In genomic region chr6:99084956-99085355, GRCm38 (mm10) we compare ENCODE assay signal across 14 mouse cellular contexts.
DNase-seq lines count a peak whose midpoint lies in the region; ATAC-seq and TF ChIP-seq lines count a peak whose summit lies in the region.
"Had no signal": no experiment of that assay in that cellular context is flagged by ENCODE, and none has a peak within 500 bp of the region (broad histone marks: within the 10 kb centered on the region; RNA-seq: fewer than 3 reads in every experiment).

No protein-coding gene starts in this region.

- peaks cover 11% of the 10 kb centered on the region for H3K4me1 ChIP-seq in kidney, embryonic 14.5 days (ENCODE audit: control insufficient read depth, insufficient read depth, low read length)
- H3K4me1 ChIP-seq in cerebellum, adult 2 months (ENCODE audit: control insufficient read depth, insufficient read depth, low read length), result peaks cover 12% of the 10 kb centered on the region
- peaks cover 3% of the 10 kb centered on the region; the same call in 1 of the 2 replicates for H3K4me1 ChIP-seq in lung, postnatal 0 days (ENCODE audit: insufficient read depth, low read depth, low read length)

- peak; percentile 11 for DNase-seq in kidney, adult 9 months
- DNase-seq in adrenal gland, adult 2 months, result peak; percentile 78
- peak; percentile 79 to 87 for DNase-seq in cerebellum, adult 2 months
- peak; percentile 70 for DNase-seq in lung, postnatal 0 days (ENCODE audit: low spot score)
- no peak for DNase-seq in thymus, postnatal 10 days (ENCODE audit: low spot score in 2 of 2)
- no peak for DNase-seq in thymus, postnatal 14 days
- no peak for DNase-seq in spleen, adult 12 weeks (ENCODE audit: low spot score)
- DNase-seq: spleen, adult 18-20 months; thymus, adult 18-20 months had no signal

- no peak for TF ChIP-seq CTCF in cerebellum, adult 2 months (IDR thresholded peaks at IDR 0.05; ENCODE audit: borderline replicate concordance, insufficient read depth, low read depth, low read length)
- no peak for TF ChIP-seq CTCF in lung, postnatal 0 days (IDR thresholded peaks at IDR 0.05)

- H3K36me3 ChIP-seq in kidney, embryonic 14.5 days (ENCODE audit: control insufficient read depth, insufficient read depth, low read length), result no peaks in the 10 kb centered on the region
- H3K36me3 ChIP-seq in lung, postnatal 0 days (ENCODE audit: insufficient read depth, low read length), result no peaks in the 10 kb centered on the region
- H3K36me3 ChIP-seq: forebrain, embryonic 12.5 days; kidney, embryonic 15.5 days had no signal

- no peak for TF ChIP-seq EP300 in lung, postnatal 0 days (IDR thresholded peaks at IDR 0.05)

- WGBS in kidney, embryonic 14.5 days, result 93% methylated on average over 4 of the region's 4 CpGs
- WGBS in cerebellum, adult 2 months, result 16% methylated on average over 4 of the region's 4 CpGs
- WGBS in lung, postnatal 0 days, result 72% methylated on average over 4 of the region's 4 CpGs

- no peaks in the 10 kb centered on the region for H3K9me3 ChIP-seq in kidney, embryonic 14.5 days (ENCODE audit: control insufficient read depth, low read length)
- no peaks in the 10 kb centered on the region for H3K9me3 ChIP-seq in lung, postnatal 0 days (ENCODE audit: low read length)
- H3K9me3 ChIP-seq: forebrain, embryonic 12.5 days; kidney, embryonic 15.5 days; limb, embryonic 13.5 days had no signal

- TF ChIP-seq POLR2A in cerebellum, adult 2 months (IDR thresholded peaks at IDR 0.05; ENCODE audit: borderline replicate concordance, insufficient read depth, low read length), result no peak

- no peak overlapping the region for H3K9ac ChIP-seq in kidney, embryonic 14.5 days (ENCODE audit: low read depth, low read length)
- no peak overlapping the region for H3K9ac ChIP-seq in lung, postnatal 0 days (replicated peaks; ENCODE audit: low read depth)
- H3K9ac ChIP-seq: forebrain, embryonic 12.5 days; kidney, embryonic 15.5 days; limb, embryonic 13.5 days had no signal

- H3K4me2 ChIP-seq in kidney, embryonic 14.5 days (replicated peaks; ENCODE audit: low read depth, low read length), result no peak overlapping the region
- H3K4me2 ChIP-seq in lung, postnatal 0 days (replicated peaks; ENCODE audit: low read depth, low read length), result no peak overlapping the region
- H3K4me2 ChIP-seq: forebrain, embryonic 12.5 days; kidney, embryonic 15.5 days; limb, embryonic 13.5 days had no signal

- ATAC-seq in kidney, embryonic 14.5 days (ENCODE audit: low FRiP score, low TSS enrichment), result no peak
- peak; percentile 76 for ATAC-seq in lung, postnatal 0 days

- H3K27me3 ChIP-seq in kidney, embryonic 14.5 days (ENCODE audit: control insufficient read depth, insufficient read depth, low read length), result no peaks in the 10 kb centered on the region
- H3K27me3 ChIP-seq in cerebellum, adult 2 months (ENCODE audit: control insufficient read depth, insufficient read depth, low read length), result no peaks in the 10 kb centered on the region
- no peaks in the 10 kb centered on the region for H3K27me3 ChIP-seq in lung, postnatal 0 days (replicated peaks; ENCODE audit: insufficient read depth, low read length)
- H3K27me3 ChIP-seq: forebrain, embryonic 12.5 days; kidney, embryonic 15.5 days; limb, embryonic 13.5 days had no signal

- no peak overlapping the region for H3K27ac ChIP-seq in kidney, embryonic 14.5 days (ENCODE audit: low read depth, low read length)
- no peak overlapping the region for H3K27ac ChIP-seq in cerebellum, adult 2 months (ENCODE audit: insufficient read depth, low read length)
- no peak overlapping the region for H3K27ac ChIP-seq in lung, postnatal 0 days (ENCODE audit: low read length)
- H3K27ac ChIP-seq: forebrain, embryonic 12.5 days; kidney, embryonic 15.5 days; limb, embryonic 13.5 days; macrophage had no signal

- H3K4me3 ChIP-seq in kidney, embryonic 14.5 days (ENCODE audit: low read length), result no peak overlapping the region
- no peak overlapping the region for H3K4me3 ChIP-seq in cerebellum, adult 2 months (replicated peaks; ENCODE audit: insufficient read depth, low read depth, low read length)
- no peak overlapping the region for H3K4me3 ChIP-seq in lung, postnatal 0 days (ENCODE audit: low read depth, low read length)
- H3K4me3 ChIP-seq: forebrain, embryonic 12.5 days; kidney, embryonic 15.5 days; limb, embryonic 13.5 days had no signal

Comparison
In these comparisons a context has a peak if more than half of its experiments do, and no peak if none do; other contexts are left out.
1. DNase-seq: peak in kidney, adult 9 months (single experiment), adrenal gland, adult 2 months (single experiment), cerebellum, adult 2 months (2 of 2) and lung, postnatal 0 days (single experiment); none in thymus, postnatal 10 days (0 of 2), thymus, postnatal 14 days (single experiment) and spleen, adult 12 weeks (single experiment).